Mouse (Mus musculus) left cerebral cortex, postnatal 4 days (tissue): ENCODE results near the gene Slc19a2. TPM values are rescaled to one million over a fixed set of nuclear protein-coding genes. Genes with fewer than 3 reads are reported as not detected.
"Not testable (repeated sequence)": the region's sequence is repeated elsewhere in the genome, so short reads cannot be mapped to it uniquely, and the experiment has no call there.

Experiments
- DNase-seq: peaks from one replicate; pipeline ENCODE4 v3.0.0-alpha.2; 2022
- intact Hi-C: fragments of 180-260 bp; cut with DNase I; formaldehyde crosslinking; loops from one replicate; pipeline ENCODE4 v1.15.1; 2025
- total RNA-seq, 2 experiments: library from RNA; stranded (reverse); gene quantifications; 2 replicates each; pipeline ENCODE4 v1.2.3; 2021

Gene Slc19a2
- total RNA-seq: 1 to 10 TPM; 8.9 to 9.1 TPM

DNA sequence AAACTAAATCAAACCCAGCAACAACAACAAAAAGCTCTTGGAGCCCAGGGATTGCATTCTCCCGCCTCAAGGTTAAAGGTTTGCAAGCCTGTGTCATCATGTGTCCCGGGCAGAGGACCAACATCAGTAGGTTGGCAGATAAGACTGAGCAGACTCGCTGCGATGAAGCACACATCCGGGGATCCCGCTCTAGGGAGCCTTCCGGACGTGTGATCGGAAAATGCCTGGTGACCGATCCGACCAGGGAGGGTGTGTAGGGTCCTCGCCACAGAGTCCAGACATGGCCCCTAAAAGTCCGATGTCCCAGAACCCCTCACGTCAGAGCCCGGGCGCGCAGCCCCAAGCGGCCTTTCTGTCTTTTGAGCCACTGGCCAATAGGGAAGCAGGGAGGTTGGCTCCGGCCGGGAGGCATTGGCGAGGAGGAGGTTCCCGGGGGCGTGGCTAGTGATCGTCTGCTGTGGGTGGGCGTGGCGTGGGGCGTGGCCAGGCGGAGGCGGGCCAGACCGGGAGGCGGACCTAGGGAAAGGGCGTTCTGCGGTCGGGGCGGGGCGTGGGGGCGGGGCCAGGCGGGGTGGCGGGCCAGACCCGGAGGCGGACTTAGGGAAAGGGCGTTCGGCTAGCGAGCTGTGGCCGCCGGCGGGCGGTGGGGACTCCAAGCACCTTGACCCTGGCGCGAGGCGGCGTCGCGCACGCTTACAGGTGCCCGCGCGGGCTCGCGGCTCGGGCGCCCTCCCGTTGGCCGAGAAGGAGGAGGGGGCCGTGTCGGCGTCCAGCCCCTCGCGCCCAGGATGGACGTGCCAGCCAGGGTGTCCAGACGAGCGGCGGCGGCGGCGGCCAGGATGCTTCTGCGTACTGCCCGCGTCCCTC lies at the start of gene Slc19a2:
Gene Slc19a2 (plus strand): TSS at position 582 of the 867 bp plus-strand sequence.
- intact Hi-C loops: no loop called here
- peak; percentile 99 for DNase-seq

DNA sequence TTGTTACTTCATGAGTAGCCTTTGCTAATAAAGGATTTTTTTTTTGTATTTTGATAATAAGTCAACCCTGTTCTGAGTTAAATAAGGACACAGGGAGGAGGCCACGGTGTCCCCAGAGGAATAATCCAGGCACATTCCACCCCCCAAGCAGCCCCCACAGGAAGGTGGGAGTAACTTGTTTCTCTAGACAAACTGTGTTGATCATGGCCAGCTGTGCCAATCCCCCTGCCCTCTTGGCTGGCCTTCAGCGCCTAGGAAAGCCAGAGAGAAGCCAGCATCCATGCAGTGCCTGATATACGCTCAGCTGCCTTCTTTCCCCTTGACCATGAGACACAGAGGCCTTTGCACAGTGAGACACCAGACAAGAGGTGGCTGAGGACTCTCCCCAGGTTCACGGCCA lies 49.3 kb upstream of the Slc19a2 start:
- no peak for DNase-seq
- intact Hi-C loops: no loop called here

DNA sequence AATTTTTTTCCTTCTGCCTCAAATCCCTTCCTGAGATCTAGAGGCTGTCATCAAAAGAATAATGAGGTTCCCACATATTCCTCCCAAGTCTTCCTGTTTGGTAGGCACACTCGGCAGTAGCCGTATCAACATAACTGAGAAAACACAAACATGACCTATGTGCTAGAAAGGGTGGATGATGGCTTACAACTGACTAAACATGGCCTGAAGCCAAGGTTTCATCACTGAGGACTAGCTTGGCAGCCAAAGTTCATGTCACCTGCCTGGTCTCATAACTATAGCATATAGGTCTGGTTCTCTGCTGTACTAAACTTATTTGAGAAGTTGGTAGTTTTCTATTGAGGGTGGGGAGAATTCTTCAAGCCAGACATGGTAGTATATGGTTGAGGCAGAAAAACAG lies 40.4 kb upstream of the Slc19a2 start:
- DNase-seq: no peak
- intact Hi-C loops: no loop called here

DNA sequence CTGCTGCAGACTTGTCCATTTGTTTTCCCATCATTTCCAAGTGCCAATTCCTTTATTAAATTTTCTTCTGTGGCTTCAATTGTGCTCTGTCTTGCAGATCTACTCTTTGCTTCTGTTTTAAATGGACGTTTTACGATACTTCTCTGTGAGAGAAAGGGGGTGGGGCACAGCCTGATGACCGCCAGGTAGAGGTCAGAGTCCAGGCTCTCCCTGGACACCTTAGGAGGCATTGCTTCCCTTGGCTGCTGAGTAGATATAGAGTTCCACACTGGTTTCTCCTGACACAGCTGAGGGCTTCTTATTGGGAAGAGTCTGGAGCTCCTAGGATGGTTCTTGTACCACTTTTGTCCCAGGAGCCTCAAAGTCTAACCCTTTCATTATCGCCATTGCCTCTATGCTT lies 37.9 kb upstream of the Slc19a2 start:
- intact Hi-C loops: no loop called here

DNA sequence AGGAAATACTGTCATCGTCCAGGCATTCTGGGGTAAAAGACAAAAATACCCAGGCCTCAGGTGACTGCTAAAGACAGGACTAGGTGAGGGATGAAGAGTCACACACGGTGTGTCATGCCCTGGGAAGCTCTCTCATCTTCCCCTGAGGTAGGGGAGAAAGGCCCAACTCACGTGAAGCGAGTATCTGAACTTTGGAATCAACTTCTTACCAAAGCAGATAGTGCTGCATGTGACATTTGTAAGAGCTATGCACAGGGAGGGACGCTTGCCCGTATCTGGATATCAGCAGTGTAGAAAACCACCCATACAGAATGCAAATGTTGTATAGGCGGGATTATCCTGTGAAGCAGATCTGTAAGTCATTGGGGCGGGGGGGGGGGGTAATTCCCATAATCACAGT lies 36.2 kb upstream of the Slc19a2 start:
- intact Hi-C loops: no loop called here
- no peak for DNase-seq

More for the DNA sequence above, 37.9 kb upstream of the Slc19a2 start:
- DNase-seq: no peak

DNA sequence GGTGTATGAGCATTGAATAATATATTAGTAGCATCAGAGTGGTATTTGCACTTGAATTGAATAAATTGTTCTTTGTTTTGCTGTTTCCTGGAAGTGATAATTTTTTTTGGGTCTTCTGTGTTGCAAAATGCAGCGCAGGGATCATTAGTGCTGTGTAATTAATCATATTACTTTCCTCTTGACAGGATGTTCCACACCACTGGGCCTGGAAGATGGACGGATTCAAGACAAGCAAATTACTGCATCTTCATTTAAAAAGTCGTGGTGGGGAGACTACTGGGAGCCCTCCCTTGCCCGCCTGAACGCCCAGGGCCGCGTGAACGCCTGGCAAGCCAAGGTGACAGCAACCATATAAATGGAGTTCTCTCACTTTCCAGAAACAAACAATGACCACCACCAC lies 34.7 kb upstream of the Slc19a2 start:
- DNase-seq: no peak
- intact Hi-C loops: no loop called here

DNA sequence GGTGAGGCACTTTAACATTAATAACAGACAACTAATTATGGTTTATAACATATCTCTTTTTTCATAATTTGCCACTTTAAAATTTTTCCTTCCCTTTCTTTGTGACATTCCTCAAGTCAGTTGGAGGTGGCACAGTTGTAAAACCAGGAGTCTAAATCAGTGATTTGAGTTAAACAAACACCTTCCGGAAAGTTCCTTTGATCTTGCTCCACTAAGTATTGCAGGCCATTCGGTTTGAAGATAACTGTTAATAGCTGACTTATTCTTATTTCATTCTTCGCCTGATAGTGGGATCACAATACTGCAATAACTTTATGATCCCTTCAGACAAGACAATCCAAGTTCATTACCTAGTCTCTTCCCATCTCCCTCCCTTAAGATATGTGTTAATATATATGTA lies 33.7 kb upstream of the Slc19a2 start:
- no peak for DNase-seq

DNA sequence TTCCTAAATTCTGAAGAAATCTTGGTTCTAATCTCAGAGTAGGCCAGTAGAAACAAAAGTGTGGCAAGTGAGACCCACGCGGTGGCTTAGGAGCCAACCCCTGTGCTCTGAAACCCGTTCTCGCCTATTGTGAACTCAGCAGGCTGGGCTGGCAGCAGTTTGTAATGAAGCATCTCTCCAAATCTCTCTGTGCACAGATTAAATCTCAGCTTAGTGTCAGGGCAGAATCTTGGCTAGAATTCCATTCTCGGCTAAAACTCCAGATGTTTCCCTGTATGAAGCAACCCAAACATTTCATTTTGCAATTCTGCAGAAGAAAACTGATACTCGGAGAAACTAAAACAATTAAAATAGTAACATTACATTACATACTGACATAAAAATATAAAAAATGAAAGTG lies 33.3 kb upstream of the Slc19a2 start:
- DNase-seq: no peak
- intact Hi-C loops: no loop called here

More for the DNA sequence above, 33.7 kb upstream of the Slc19a2 start:
- intact Hi-C loops: no loop called here

DNA sequence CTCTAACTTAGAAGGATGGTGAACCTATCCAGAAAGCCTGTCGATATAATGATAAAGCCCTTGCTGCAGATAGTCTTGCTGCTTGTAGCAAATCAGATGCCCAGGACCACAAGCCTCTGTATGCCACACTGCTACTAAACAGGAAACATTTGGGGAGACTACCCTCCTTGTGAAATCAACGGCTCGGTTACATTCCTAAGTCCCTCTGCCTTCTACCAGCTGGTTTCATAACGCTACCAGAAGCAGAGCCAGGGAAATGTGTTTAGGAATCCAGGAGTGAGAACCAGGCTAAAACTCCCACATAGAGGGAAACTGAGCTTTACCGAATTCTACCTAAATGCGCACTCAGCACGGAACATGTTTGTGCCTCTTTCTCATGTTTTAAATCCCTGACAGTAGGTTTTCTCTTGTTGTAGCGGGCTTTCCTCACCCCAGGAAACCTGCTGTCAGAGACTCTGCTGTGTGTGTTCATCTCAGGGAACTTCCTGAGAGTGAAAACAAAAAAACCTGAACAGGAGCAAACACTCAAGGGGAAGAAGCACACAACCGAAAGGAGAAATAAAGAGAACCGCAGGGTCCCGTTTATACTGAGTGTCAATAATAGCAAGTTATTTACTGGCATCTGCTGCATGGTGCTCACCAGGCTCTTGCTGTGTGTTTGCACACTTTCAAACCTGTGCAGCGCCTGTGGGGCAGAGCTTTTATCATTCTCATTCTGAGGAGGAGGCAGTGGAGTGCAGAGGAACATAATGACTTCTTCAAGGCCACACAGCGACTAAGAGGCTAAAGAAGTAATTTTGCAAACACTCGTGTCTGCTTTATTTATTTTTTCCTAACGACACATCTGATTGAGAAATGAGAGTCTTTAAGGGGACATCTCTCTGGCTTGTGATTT lies 30.8 kb upstream of the Slc19a2 start:
- DNase-seq: no peak
- intact Hi-C loops: no loop called here

DNA sequence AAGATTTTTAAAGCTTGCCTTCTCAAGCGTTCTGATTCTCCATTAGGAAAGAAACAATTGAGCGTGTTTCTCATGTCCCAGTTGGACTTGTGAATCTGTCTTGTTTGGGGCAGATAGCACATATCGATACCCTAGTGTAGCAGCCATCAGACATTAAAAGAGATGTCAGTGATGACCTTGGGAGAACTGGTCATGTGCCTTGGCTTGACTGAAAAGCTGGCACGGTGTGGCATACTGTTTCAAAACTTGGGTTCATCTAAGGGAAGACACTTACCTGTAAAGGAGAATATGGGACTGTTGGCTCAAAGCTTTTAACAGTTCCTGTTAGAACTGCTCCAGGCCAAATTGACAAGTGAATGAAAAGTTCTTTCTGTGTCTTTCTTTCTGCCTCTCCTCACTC lies 28.6 kb upstream of the Slc19a2 start:
- no peak for DNase-seq

DNA sequence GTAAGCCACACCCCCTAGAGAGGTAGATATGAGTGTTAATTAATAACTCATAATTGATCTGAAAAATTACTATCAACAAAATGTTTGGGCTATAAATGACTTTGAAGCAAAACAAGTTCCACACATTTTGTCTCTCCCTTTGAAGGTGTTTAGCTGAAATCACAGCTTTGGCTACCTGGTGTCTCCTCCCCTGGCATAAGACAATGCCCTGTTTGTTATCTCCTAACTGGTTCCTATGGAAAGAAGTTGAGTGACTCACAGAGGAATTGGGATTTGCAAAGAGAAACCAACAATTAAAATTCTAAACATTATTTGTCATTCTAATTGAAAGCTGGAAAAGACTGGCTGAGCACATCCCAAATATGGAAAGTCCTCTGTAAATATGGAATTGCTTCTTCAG lies 25.8 kb upstream of the Slc19a2 start:
- intact Hi-C loops: no loop called here
- no peak for DNase-seq

More for the DNA sequence above, 28.6 kb upstream of the Slc19a2 start:
- intact Hi-C loops: no loop called here

DNA sequence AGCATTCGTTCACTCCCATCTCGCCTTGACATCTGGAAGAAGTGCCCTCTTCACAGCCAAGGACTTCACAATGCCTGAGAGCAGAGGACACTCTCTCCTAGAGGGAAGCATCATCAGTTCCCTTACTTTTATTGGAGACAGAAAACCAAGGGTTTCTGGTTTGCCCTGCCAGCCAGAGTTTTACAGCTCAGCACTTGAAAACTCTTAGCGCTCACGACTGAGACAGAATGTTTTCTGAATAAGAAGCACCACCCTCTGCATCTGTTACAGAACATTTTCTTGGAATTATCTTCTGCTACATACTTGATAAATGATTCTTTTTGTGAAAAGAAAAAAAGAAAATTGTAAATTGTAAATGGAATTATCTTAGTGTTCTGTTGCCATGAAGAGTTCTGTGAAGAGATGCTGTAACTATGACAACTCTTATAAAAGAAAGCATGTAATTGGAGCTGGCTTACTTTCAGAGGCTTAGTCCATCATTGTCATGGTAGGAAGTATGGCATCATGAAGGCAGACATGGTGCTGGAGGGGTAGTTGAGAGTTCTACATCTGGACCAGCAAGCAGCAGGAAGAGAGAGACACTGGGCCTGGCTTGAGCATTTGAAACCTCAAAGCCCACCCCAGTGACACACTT lies 16.8 kb upstream of the Slc19a2 start:
- intact Hi-C loops, DNase-seq: not testable (repeated sequence)

DNA sequence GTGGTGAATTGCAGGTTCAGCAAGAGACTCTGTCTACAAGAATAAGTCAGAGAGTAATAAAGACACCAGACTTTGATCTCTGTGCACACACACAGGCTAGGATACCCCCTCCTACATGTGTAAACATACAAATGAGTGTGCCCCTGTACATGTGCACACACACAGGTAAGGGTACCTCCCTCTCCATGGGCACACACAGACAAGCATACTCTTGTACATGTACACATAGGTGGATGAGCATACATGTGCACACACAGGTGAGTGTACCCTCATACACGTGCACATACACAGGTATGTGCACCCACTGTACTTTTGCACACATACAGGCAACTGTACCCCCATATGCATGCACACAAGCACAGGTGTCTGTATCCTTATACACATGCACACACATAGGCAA lies 15.4 kb upstream of the Slc19a2 start:
- intact Hi-C loops: no loop called here

DNA sequence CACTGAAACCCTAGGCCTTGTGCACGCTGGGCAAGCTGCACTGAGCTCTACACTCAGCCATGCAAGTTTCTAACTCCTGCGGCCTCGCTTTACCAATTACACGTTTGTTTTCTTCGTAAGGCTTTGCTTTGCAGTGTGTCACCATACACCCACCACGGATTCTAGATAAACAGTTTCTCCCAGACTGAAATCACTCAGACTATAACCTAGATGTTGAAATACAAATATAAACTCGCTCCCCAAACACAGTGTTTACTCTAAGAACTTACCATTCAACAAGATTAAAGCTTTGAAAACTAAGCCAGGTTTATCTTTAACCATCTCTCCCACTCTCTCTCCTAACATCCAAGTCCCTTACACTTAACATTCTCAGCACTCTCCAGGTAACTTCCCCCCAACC lies 13.8 kb upstream of the Slc19a2 start:
- DNase-seq: no peak
- intact Hi-C loops: no loop called here

More for the DNA sequence above, 15.4 kb upstream of the Slc19a2 start:
- DNase-seq: no peak

DNA sequence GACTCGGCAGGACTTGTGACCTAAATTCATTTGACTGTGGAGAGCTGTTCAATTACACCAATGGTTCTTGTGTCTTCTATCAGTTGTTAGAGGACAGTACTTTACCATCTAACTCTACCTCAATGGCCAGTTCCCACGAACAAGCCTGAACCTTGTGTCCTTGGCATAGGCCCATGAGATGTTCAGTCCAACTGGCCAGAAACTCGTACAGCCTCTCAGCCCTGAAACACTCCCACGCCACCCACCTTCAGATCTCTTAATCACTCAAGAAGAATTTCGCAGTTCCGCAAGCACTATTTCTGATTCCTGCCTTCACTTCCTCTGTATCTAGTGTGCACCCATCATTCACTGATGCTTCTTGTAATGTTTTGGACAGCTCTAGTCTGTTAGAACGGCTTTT lies 12.8 kb upstream of the Slc19a2 start:
- DNase-seq: no peak
- intact Hi-C loops: no loop called here

DNA sequence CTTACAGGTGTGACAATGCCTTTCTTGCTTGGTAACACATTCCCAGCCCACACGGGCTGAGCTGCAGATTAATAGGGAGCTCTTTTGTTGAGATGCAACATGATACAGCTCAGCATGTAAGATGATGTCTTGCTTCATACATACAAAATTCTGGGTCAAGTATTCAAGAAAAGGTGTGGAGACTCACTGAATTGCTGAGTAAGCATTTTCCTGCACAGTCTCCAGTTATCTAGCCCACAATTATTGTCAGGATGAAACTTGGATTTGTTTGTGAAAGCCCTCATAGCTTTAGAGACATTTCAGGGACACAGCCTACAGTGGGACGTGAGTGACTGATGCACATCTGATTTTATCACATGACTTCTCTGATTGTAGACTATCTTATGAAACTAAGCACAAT lies 7.4 kb upstream of the Slc19a2 start:
- no peak for DNase-seq
- intact Hi-C loops: no loop called here

DNA sequence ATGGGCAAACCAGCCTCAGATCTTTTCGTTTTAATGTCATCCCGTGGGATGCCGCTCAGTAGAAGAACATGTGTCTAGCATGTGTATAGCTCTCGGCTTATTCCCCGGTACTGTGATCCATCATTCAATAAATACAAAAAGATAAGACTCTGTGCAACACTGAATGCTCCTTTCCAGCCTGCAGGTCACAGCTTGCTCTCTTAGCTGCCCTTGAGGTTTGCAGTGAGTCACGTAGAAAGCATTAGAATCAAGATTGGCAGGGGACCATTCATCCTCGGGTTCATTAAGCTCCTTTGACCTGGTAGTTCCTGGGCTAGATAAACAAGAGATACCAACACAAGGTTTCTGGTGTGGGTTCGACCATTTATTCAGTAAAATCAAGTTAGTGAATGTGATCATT lies 6.0 kb upstream of the Slc19a2 start:
- DNase-seq: no peak
- intact Hi-C loops: no loop called here

DNA sequence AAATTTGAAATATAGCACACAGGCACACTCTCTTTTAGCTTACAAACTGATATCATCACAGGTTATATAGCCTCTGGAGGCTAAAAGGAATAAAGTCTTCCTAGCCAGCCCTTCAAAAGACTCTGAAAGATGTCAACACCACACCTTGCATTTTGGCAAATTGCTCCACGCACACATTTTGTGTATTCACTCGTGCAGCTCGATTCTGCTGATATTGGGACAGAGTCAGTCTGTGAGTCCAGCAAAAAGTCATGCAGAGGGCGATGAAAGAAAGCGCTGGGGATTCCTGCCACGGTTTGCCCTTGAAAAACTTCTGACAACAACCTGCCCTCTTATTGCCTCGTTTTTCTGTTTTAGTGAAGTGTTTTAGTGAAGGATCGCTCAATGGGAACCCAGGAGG lies 1.4 kb upstream of the Slc19a2 start:
- DNase-seq: no peak
- intact Hi-C loops: no loop called here

DNA sequence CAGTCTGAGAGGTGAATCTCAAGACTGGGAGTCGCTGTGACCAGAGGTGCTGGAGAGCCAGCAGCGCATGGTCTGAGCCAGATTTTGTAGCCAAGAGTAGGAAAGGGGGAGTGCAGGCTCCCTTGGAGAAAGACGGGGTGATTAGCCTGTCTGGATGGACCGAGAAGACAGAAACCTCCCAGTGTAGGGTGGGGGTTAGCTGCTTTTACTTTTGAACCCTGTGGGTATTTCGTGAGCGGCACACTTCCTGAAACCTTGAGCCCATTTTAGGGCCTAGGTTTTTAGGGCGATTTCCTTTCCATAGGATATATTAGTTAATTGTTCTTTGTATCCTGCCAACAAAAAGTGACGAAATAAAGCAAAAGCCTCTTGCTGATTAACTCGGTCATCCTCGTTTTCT lies 875 bp upstream of the Slc19a2 start:
- intact Hi-C loops: no loop called here
- no peak for DNase-seq

DNA sequence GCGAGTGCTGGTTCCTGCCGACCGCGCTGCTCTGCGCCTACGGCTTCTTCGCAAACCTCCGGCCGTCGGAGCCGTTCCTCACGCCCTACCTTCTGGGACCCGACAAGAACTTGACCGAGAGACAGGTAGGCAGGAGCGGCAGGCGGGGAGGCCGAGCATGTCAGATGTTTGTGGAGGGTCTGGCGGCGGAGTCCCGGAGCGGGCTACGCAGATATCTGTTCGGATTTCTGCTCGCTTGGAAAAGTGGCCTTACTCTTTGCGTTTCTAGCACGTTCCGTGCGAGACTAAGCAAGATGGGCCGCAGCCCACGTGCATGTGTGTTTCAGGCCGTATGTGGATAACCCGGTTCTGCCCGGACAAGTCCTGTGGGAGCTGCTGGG lies 476 bp downstream of the Slc19a2 start:
- intact Hi-C loops: no loop called here
- no peak for DNase-seq

DNA sequence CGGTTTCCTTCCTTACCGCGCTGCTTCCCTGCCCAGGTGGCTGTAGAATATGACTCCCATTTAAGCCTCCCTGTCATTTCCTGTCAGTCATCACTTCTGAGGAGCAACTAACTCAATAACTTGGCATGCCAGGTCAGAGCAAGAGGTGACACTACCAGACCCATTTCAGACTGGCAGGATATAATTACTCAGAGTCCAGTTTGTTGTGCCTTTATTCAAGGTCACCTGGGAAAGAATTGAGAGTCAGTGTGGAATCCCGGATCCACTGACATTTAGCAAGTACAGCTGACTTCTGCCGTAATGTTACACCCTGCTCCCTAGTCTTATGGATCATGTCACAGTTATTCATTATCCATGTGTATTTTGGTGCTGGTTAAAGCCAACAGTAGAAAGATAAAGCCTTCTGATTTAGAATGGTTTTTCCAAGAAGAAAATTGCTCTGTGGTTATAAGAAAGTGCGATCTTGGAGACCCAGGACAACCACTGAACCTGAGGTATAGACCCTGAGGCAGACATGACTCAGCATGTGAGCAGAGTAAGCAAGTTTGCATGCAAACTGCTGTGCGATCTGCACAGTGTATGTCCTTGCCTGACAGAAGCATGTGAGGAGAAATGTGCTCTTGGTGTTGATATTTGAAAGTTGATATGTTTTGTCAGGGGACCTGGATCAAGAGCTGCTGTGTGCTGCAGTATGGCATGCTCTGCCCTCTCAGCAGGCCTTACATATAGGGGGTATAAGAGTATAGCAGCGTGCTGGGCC lies 1.7 kb downstream of the Slc19a2 start:
- no peak for DNase-seq
- intact Hi-C loops: no loop called here
